Mouse (Mus musculus) forelimb bud, embryonic 11.5 days (tissue): ENCODE measurements around the gene Flot2.

Experiments
- DNase-seq: peaks from one replicate; pipeline ENCODE4 v3.0.0-alpha.2; 2012; ENCODE audit warnings: low read depth, low spot score

Flot2 gene

DNA sequence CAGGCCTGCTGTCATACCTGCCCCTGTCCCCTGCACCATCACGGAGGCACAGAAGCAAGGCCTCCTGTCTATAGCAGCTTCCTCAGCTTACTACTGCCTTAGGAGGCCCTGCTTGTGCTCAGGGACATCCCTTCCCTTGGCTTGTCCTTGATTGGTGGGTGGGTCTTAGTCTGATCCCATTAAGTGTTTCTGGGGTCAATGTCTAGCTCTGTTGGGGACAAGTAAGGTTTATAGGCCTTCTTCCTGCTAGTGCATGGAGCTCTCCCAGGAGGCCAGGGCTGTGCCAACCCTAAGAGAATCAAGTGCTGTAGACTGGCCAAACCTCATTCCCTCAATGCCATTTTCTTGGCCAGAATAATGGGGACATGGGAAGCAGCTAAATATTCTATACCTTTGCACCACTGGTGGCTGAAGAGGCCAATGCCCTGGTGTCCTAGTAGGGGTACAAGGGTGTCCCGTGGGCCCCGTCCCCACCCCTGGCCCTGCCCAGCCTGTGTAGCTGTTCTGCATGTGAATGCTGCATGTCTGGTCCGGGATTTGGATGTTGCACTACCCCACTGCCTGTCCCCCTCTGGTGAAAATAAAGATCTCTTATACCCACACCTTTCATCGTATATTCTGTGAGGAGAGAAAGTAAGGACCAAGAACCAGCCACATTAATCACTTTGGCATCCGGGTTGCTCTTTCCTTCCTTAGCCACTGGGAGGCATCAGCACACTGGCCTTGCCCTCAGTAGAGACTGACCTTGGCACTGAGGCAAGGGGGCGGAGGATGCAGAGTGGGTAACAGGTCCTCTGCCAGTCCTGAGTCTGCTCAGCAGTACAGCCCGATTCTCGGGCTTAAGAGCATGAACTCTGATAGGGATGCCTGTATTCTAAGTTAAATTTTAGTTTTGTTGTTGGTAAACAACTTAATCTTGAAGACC, 22.4 kb downstream of the Flot2 start:
- peak; percentile 43 for DNase-seq

DNA sequence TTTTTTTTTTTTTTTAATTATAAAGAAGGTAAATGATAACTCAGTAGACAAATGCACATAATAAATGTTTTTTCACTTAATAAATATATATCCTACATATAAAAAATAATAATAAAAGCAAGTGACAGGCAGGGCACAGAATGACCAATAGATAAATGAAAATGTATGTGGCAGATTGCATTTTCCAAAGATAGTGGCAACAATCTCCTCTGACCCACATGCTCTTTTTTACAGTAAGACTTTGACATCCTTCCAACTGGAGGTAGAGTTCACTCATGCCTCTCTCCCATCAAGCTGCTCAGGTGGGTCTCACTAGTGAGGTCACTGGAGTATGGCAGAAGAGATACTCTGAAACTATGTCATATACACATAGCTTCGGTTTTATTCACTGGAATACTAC, 24.8 kb downstream of the Flot2 start:
- DNase-seq: no peak

DNA sequence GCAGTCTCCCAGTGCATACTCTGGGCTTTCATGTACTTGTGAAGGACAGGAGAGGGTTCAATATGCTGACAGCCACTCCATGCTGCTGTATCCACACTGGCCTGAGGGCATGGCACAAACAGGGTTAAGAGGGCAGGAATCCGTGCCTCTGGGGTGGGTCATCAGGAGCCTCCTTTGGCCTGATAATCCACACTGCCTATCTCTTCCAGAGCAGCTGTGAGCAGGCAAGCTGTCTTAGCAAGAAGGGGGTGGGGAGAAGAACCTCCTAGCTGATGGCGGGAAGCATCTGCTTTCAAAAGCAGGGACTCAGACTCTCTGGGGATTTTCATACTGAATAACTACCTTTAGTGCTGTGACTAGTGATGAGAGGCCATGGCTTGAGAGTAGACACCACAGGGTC, 28.2 kb downstream of the Flot2 start:
- no peak for DNase-seq

DNA sequence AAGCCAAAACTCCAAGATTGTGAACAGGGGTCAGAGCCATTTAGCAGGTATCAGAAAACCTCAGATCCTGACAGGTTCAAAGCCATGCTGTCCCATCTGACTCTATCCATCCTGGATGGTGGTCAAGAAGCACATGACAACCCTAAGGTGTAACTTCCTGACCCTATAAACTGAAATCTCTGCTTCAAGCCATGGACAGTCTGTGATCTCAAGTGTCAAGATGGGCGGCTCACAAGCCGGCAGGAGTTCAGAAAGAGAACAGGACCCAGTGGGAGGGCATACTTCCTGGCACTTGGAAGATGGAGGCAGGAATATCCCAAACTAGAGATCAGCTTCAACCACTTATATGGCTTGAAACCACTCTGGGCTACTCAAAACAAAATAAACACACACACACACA, 28.9 kb downstream of the Flot2 start:
- no peak for DNase-seq

GRCm38 (mm10) chr11:78067566-78067965, 29.8 kb downstream of the Flot2 start:
- no peak for DNase-seq

GRCm38 (mm10) chr11:78069130-78069529, 31.4 kb downstream of the Flot2 start:
- DNase-seq: no peak

DNA sequence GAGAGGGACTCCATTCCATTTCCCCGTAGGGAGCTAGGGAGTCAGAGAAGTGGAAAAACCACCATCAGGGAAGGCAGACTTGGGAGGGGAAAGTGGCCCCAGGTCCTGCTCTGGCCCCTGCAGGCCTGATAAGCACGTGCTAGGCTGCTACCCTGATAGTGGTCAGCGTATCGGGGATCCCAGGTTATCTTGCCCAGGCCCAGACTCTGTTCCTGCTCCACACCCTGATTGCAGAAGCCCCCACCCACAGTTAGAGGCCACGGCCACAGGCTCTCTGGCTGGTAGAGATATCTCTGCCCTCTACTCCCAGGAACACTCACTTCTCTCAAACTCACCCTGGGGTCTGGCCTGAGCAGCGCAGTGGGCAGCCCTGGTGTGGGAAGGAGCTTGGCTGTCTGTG, 31.9 kb downstream of the Flot2 start:
- DNase-seq: no peak

DNA sequence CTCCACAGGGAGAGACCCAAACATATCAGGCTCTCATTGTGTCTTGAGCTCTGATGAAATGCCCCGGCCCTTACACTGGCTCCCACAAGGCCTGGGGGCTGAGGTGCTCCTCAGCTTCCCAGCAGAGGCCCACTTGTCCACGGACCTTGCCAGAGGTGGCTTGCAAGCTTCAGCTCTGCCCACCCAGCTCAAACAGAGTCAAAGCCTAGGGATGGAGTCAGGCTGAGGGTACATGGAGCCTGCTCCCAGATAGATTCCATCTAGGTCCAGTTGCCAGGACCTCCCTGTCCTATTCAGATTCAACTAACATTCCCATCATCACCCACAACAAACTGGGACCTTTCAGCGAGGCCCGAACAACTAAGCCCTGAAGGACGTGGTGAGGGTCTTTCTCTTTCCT, 34.2 kb downstream of the Flot2 start:
- no peak for DNase-seq

DNA sequence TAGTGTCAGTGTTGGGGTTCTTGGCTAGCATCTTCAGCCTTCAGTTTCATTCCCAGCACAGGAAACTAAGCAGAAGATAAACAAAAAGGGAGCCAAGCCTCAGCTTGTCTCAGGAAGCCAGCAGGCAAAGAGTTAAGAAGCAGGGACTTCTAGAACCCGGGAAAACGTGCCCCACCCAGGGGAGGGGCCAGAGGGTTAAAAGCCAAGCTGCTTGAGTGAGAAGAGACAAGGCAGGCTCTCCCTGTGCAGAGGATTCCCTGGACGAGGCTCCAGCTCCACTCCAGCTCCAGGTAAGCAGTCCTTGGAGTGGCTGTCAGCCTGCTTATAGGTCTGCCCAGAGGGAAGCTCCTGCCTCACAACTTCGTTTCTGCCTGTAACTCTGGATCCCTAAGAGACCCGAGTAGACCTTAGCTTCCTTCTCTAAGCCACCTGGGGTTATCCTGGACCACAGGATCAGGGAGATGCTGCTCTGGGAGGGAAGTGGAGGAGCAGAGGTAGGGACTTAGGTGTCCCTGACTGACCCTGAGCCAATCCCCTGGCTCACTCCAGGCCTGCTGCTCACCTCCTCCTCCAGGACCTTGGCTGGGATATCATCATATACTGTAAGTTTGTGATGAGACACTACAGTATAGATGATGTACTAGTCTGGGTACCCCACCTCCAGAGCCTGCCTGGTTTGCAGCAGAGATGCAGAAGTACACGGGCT, 34.8 kb downstream of the Flot2 start:
- no peak for DNase-seq

DNA sequence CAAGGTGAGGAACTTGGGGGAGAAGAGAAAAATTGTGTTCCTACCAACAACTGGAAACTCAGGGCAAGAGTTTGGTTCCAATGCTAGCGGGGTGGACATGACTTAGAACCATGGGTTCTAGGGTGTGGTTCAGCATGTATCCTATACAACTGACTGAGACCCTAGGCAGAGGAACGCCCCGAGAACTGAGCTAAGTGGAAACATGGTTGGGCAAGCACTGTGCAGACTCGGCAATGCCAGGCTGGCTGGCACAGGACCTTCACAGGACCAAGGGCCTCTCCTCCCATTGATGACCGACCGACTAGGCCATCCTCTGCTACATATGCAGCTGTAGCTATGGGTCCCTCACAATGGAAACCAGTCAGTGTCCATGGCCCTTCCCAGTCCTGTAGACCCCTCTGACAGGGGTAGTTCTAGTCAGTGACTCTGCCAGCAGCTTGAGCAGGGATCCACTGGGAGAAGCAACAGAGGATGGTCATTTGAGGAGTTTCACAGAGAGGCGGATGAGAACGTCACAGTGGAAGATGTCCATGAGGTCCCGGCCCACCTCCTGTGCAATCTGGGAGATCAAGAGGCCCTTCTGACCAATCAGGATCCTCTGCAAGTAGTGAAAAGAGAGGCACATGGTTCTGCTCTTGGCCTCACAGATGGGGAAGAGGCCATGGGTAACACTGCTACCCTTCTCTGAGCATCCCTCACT, 36.0 kb downstream of the Flot2 start:
- DNase-seq: no peak

DNA sequence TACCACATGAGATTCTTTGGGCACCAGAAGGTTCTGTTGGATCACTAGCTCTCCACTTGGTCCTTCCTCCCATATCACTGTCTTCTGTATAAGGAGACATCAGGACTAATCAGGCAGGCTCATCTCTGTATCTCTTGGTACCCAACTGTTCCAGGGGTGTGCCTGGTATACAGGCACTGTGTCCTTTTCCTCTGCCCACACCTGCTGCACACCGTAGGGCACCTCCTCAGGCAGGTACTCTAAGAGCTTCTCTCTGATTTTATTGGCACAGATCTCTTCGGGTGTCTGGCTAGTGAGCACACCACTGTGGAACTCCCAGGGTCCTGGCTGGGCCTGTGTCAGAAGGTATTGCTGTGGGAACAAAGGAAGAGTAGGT, 36.5 kb downstream of the Flot2 start:
- no peak for DNase-seq

DNA sequence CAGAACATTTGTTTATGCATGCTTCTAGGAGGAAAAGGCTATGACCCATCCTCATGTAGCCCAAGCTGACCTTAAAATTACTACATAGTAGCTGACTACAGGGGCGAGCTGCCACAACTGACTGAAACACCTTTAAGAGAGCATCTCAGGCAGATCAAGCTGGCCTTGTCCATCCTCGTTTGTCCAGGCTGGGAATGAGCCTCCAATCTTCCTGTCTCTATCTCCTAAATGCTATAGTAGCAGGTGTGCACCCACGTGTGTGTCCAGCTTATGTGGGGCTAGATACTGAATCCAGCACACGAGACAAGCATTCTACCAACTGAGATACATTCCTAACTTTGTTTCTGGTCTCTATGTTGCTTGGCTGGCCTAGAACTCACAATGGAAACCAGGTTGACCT, 36.9 kb downstream of the Flot2 start:
- no peak for DNase-seq

GRCm38 (mm10) chr11:78079961-78080921, 42.5 kb downstream of the Flot2 start, which contains the start of gene Eral1:
TSS of gene Eral1 (minus strand) at chr11:78080383.
- peak; percentile 84 for DNase-seq

DNA sequence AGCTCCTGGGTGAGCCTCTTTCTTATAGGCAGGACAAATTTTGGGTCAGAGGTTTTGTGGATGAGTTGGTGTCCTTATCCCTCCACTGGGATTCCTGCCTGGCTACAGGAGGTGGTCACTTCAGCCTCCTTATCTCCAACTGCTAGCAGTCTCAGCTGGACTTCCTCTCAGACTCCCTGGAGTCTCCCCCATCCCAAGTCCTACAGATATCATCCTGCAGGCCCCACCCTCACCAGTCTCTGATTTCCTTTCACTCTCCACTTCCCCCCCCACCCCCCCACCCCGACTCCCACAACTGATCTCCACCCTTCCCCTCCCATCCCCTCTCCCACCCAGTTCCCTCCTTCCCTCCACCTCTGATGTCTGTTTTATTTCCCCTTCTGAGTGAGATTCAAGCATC, 45.9 kb downstream of the Flot2 start:
- no peak for DNase-seq

- DNase-seq: no peak
These were observed 49.3 kb downstream of the Flot2 start for GRCm38 (mm10) chr11:78086925-78087479.

GRCm38 (mm10) chr11:78087756-78088281, 50.1 kb downstream of the Flot2 start:
- DNase-seq: no peak

DNA sequence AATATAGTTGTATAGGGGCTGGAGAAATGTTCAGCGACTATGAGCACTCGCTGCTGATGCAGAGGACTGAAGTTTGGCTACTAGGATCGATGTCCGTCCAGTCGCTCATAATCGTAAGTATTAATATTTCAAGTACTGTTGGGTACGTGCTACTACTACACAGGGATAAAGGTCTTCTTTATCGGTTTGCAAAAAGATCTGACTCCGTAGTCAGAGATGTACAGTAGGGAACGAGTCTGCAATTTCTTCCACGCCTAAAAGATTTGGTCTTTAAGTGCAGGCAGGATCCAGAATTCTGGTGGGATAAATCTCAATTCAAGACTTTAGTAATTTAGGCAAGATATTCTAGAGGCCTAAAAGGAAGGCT, 56.4 kb downstream of the Flot2 start:
- no peak for DNase-seq

GRCm38 (mm10) chr11:78094504-78095143, 56.9 kb downstream of the Flot2 start, which contains the start of gene Fam222b:
TSS of gene Fam222b (plus strand) at chr11:78094660.
- peak; percentile 92 for DNase-seq

- DNase-seq: no peak
These were observed 57.4 kb downstream of the Flot2 start for GRCm38 (mm10) chr11:78095144-78095516.

GRCm38 (mm10) chr11:78097077-78097476, 59.3 kb downstream of the Flot2 start:
- DNase-seq: no peak
